Mouse (Mus musculus): ENCODE results near the gene Ache.

DNA sequence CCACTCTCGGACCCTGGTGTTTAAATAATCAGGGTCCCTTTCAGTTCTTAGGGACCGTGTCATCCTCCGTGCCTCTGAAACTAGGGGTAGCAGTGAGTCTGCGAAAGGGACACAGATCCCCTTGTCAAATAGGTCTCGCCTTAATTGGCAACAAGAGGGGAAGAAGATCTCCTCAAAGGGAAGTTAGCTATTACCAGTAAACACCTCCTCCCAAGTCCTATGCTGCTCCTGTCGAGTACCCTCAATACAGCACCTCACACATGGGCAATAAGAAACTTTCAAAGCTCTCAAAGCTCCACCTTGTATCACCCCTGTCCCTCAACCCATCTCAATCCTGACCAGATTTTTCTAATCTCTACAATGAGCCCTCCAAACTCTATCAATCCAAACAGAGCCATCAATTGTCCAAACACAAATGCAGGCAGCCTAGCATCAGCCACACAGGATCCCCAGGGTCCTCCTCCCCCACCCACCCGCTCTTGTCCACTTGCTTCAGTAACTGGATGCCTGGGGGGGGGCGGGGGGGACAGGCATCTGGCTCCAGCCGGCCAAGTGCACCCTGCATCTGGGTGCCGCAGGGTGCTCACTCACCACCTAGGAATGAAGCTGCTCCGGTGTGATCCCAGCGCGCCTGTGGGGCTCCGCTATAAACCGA, 45.7 kb downstream of the Ache start:
- TF ChIP-seq CTCF (IDR thresholded peaks at IDR 0.05; ENCODE audit: extremely low read depth, insufficient read depth, low read length) (no peak), POLR2A (IDR thresholded peaks at IDR 0.05; ENCODE audit: extremely low read depth, insufficient read depth, low read length) (no peak)

Data from cortical plate, adult 2 months (tissue).